Mouse (Mus musculus) megakaryocyte, embryonic 14.5 days (primary cell): ENCODE data around the gene Qpct.

Experiments used
- FLI1 ChIP-seq: IDR thresholded peaks from 2 replicates; pipeline ENCODE4 v1.6.1; 2012; ENCODE audit warnings: low read length, inconsistent platforms, mixed read lengths
- GATA1 ChIP-seq: IDR thresholded peaks from 3 replicates; pipeline ENCODE4 v1.6.1; 2012; ENCODE audit warnings: mixed read lengths, low read length, inconsistent platforms, borderline replicate concordance

DNA sequence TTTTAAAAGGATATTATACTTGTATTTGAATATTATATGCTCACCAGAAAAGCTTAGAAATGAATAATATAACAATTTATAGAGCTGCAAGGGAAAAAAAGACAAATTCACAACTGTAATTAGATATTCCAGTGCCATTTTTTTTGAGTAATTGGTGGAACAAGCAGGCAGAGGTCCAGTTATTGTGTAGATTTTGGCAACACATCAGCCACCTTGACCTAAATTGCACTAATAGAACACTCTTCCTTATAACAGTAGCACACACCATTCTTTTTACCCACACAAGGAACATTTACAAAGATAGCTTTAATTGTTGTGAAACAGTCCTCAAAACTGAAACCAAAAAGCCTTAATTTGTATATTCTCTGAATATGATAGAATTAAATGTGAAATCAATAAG is 12.0 kb upstream of the Qpct start:
- TF ChIP-seq GATA1 (no peak), FLI1 (no peak)
